Mouse (Mus musculus) embryonic facial prominence, embryonic 15.5 days (tissue): ENCODE data around the gene Gapt. TPM values are rescaled to one million over a fixed set of nuclear protein-coding genes. Genes with fewer than 3 reads are reported as not detected.

ENCODE experiments used
- ATAC-seq: fragments of 200-750 bp; cut with Nextera tagmentation; 2 replicates; pipeline ENCODE4 v1.8.0; 2017; ENCODE audit warnings: low read depth, moderate TSS enrichment; ENCODE audit not compliant: insufficient number of reproducible peaks, low FRiP score, low TSS enrichment
- H3K27ac ChIP-seq: fragments of 300-500 bp; sonication (generic); replicated peaks from 2 replicates; pipeline ENCODE4 v1.5.1; 2015; ENCODE audit warnings: mild to moderate bottlenecking, inconsistent platforms
- H3K27me3 ChIP-seq: fragments of 300-500 bp; sonication (generic); 2 replicates; pipeline ENCODE4 v1.6.1; 2015; ENCODE audit warnings: inconsistent platforms
- H3K36me3 ChIP-seq: fragments of 300-500 bp; sonication (generic); 2 replicates; pipeline ENCODE4 v1.6.1; 2015; ENCODE audit warnings: mild to moderate bottlenecking, inconsistent platforms
- H3K4me1 ChIP-seq: fragments of 300-500 bp; sonication (generic); 2 replicates; pipeline ENCODE4 v1.6.1; 2015; ENCODE audit warnings: inconsistent platforms
- H3K4me2 ChIP-seq: fragments of 300-500 bp; sonication (generic); replicated peaks from 2 replicates; pipeline ENCODE4 v1.6.1; 2015; ENCODE audit warnings: mild to moderate bottlenecking, inconsistent platforms
- H3K4me3 ChIP-seq: fragments of 300-500 bp; sonication (generic); replicated peaks from 2 replicates; pipeline ENCODE4 v1.5.1; 2015; ENCODE audit warnings: mild to moderate bottlenecking, inconsistent platforms
- H3K9ac ChIP-seq: fragments of 300-500 bp; sonication (generic); 2 replicates; pipeline ENCODE4 v1.6.1; 2015; ENCODE audit warnings: inconsistent platforms
- H3K9me3 ChIP-seq: fragments of 300-500 bp; sonication (generic); replicated peaks from 2 replicates; pipeline ENCODE4 v1.6.1; 2016; ENCODE audit warnings: inconsistent platforms
- WGBS: fragments of 180-500 bp; shearing (Covaris S2); methylation state at CpG from one replicate; pipeline ENCODE4 v1.1.7; 2015; 5-methylcytosine and 5-hydroxymethylcytosine counted together
- polyA plus RNA-seq: library from polyadenylated mRNA; unstranded; fragments of >200 nt; fragmentation: Nextera tagmentation; extraction: Ambion mirVana; gene quantifications from 2 replicates; pipeline ENCODE4 v1.2.1, GENCODE M21; 2015

Gene Gapt
- polyA plus RNA-seq, 1 experiment from 2014 or later = 0.55 TPM

GRCm38 (mm10) chr13:110346707-110347106 lies 10.3 kb downstream of the Gapt start:
- Histone ChIP-seq H3K4me2 (no peak overlapping the region), H3K27ac (no peak overlapping the region), H3K4me3 (no peak overlapping the region), H3K27me3 (no peaks in the 10 kb centered on the region), H3K36me3 (no peaks in the 10 kb centered on the region), H3K4me1 (no peaks in the 10 kb centered on the region), H3K9me3 (no peaks in the 10 kb centered on the region), H3K9ac (no peak overlapping the region)
- WGBS = 35% methylated on average over 7 of the region's 7 CpGs
- no peak for ATAC-seq

GRCm38 (mm10) chr13:110342602-110343001 lies 14.4 kb downstream of the Gapt start:
- no peaks in the 10 kb centered on the region for H3K36me3 ChIP-seq
- no peak for ATAC-seq
- WGBS = 36% methylated on average over 6 of the region's 6 CpGs
- no peaks in the 10 kb centered on the region for H3K9me3 ChIP-seq
- H3K4me2 ChIP-seq = no peak overlapping the region
- H3K4me3 ChIP-seq = no peak overlapping the region
- no peak overlapping the region for H3K9ac ChIP-seq
- no peak overlapping the region for H3K27ac ChIP-seq
- H3K4me1 ChIP-seq = no peaks in the 10 kb centered on the region
- no peaks in the 10 kb centered on the region for H3K27me3 ChIP-seq

GRCm38 (mm10) chr13:110332958-110333597 lies 23.9 kb downstream of the Gapt start:
- Histone ChIP-seq H3K4me1 (no peaks in the 10 kb centered on the region), H3K9ac (no peak overlapping the region), H3K4me2 (no peak overlapping the region), H3K9me3 (no peaks in the 10 kb centered on the region), H3K4me3 (no peak overlapping the region), H3K27ac (no peak overlapping the region), H3K36me3 (no peaks in the 10 kb centered on the region), H3K27me3 (no peaks in the 10 kb centered on the region)
- ATAC-seq = no peak
- WGBS = 92% methylated on average over 14 of the region's 14 CpGs

GRCm38 (mm10) chr13:110318746-110319145 lies 38.3 kb downstream of the Gapt start:
- Histone ChIP-seq H3K4me2 (no peak overlapping the region), H3K27ac (no peak overlapping the region), H3K36me3 (no peaks in the 10 kb centered on the region), H3K9me3 (no peaks in the 10 kb centered on the region), H3K4me1 (no peaks in the 10 kb centered on the region), H3K9ac (no peak overlapping the region), H3K4me3 (no peak overlapping the region), H3K27me3 (no peaks in the 10 kb centered on the region)
- WGBS = 59% methylated on average over 4 of the region's 4 CpGs
- ATAC-seq = no peak

- 77% methylated on average over 5 of the region's 5 CpGs for WGBS
- ATAC-seq = no peak
These were observed 49.8 kb downstream of the Gapt start for GRCm38 (mm10) chr13:110307188-110307587.

More at GRCm38 (mm10) chr13:110307188-110307587, 49.8 kb downstream of the Gapt start:
- Histone ChIP-seq H3K36me3 (no peaks in the 10 kb centered on the region), H3K27ac (no peak overlapping the region), H3K27me3 (no peaks in the 10 kb centered on the region), H3K9me3 (no peaks in the 10 kb centered on the region), H3K4me2 (no peak overlapping the region), H3K4me3 (no peak overlapping the region), H3K4me1 (no peaks in the 10 kb centered on the region), H3K9ac (no peak overlapping the region)

Other genes with a start within 250 kb of the Gapt start
- gene Rab3c, start 76.2 kb downstream of the Gapt start, polyA plus RNA-seq = 1.3 and 2.4 TPM in 2 replicates
- gene Plk2, start 37.8 kb upstream of the Gapt start, polyA plus RNA-seq = 111 and 127 TPM in 2 replicates